Mouse (Mus musculus): ENCODE data around the gene Hmgn2. TPM values are rescaled to one million over a fixed set of nuclear protein-coding genes. Genes with fewer than 3 reads are reported as not detected.

Hmgn2 gene
- polyA plus RNA-seq, 1 experiment, result 96.2 TPM

DNA sequence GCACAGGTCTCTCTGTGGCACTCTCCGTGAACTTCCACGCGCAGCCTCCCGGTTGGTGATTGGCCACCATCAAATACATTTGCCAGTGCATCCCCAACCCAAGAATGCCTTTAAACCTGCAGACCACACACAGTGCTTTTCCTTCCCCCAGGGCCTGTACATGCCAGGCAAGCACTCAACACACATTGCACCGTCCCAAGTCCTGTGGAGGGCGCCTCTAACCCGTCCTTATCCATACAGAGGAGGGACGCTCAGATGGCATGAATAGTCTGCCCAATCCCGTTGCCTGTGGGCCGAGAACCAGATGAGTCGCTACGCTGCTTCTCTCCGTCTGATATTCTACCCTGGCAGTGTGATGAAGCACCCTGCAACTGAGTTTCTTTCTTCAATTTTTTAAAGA lies 14.5 kb upstream of the Hmgn2 start:
- no peak for DNase-seq
- 98% methylated on average over 13 of the region's 13 CpGs for WGBS
- Histone ChIP-seq H3K4me1 (replicated peaks; ENCODE audit: control insufficient read depth, insufficient read depth, low read length) (no peaks in the 10 kb centered on the region), H3K4me3 (ENCODE audit: control insufficient read depth, insufficient read depth, low read length) (no peak overlapping the region), H3K27me3 (ENCODE audit: control insufficient read depth, insufficient read depth, low read length) (no peaks in the 10 kb centered on the region), H3K27ac (ENCODE audit: control insufficient read depth, insufficient read depth, low read length) (no peak overlapping the region), H3K36me3 (ENCODE audit: control insufficient read depth, insufficient read depth, low read length) (peaks cover 7% of the 10 kb centered on the region; the same call in 1 of the 2 replicates)
- TF ChIP-seq CTCF (IDR thresholded peaks at IDR 0.05; ENCODE audit: borderline replicate concordance, control insufficient read depth, extremely low read depth, insufficient read depth, low read length, poor library complexity) (no peak), POLR2A (IDR thresholded peaks at IDR 0.05; ENCODE audit: control insufficient read depth, extremely low read depth, insufficient read depth, low read length, poor library complexity) (no peak)

DNA sequence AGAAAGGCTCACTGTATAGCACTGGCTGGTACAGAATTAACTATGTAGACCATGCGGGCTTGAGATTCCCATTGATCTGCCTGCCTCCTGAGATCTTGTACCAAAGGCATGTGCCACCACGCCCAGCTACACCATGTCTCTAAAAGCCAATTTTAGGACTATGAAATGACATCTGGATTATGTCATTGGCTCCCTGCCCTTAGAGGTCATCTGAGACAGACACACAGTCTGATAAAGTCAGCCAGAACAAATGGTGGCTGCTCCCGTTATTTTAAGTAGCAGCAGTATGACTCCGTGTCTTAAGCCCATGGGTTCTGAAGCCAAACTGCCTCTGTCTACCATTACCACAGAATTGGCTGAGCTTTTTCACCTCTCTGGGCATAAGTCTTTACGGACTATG lies 12.0 kb upstream of the Hmgn2 start:
- H3K4me3 ChIP-seq (ENCODE audit: control insufficient read depth, insufficient read depth, low read length), result no peak overlapping the region
- TF ChIP-seq POLR2A (IDR thresholded peaks at IDR 0.05; ENCODE audit: control insufficient read depth, extremely low read depth, insufficient read depth, low read length, poor library complexity) (no peak), CTCF (IDR thresholded peaks at IDR 0.05; ENCODE audit: borderline replicate concordance, control insufficient read depth, extremely low read depth, insufficient read depth, low read length, poor library complexity) (no peak)
- H3K27me3 ChIP-seq (ENCODE audit: control insufficient read depth, insufficient read depth, low read length), result no peaks in the 10 kb centered on the region
- 98% methylated on average over 5 of the region's 5 CpGs for WGBS
- no peak for DNase-seq
- H3K36me3 ChIP-seq (ENCODE audit: control insufficient read depth, insufficient read depth, low read length), result no peaks in the 10 kb centered on the region; the same call in 1 of the 2 replicates
- no peaks in the 10 kb centered on the region for H3K4me1 ChIP-seq (replicated peaks; ENCODE audit: control insufficient read depth, insufficient read depth, low read length)
- H3K27ac ChIP-seq (ENCODE audit: control insufficient read depth, insufficient read depth, low read length), result no peak overlapping the region

DNA sequence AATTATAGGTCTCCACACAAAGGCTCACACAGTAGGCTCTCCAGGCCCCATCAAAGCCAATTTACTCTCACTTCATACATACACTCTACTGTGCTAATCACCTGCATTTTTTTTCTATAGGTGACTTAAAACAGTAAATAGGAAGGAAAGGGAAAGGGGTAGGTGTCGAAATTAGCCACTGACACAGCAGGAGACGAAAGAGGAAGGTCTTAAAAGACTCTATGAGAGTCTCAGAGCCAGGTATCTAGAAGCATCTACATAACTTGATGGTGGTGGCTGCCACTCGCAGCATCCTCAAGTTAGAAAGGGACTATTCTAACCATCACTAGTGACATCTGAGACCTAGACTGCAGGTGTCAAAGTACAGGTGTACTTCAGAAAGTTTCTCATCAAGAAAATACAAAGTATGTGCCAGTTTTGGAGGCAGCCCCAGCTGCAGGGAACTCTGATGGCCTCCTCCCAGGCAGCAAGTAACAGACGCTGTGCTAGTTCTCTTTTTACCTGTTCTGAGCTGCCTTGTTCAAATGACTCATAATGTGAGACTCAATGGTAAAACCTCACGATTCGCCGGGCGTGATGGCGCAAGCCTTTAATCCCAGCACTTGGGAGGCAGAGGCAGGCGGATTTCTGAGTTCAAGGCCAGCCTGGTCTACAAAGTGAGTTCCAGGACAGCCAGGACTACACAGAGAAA lies 9.7 kb upstream of the Hmgn2 start:
- 95% methylated on average over 10 of the region's 10 CpGs for WGBS

DNA sequence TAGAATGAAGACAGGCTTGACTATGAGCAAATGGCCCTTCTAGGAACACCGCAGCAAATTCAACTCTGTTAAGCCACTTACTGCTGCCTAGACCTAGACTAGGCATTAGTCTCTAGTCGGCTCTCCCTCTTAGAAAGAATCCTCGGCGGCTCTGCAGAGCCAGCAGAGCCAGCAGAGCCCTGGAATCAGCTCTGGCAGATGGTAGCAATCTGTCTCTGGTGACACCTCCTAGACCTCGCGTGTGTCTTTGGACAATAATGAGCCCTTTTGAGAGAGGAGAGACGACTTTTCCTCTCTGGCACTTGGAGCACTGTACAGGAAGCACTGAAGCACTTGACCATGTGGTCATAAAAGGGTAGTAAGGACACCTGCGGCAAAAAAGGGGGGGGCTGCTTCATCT lies 3.3 kb upstream of the Hmgn2 start:
- no peaks in the 10 kb centered on the region for H3K36me3 ChIP-seq (ENCODE audit: control insufficient read depth, insufficient read depth, low read length)

More for the DNA sequence above, 9.7 kb upstream of the Hmgn2 start:
- no peak overlapping the region for H3K27ac ChIP-seq (ENCODE audit: control insufficient read depth, insufficient read depth, low read length)
- no peak for TF ChIP-seq POLR2A (IDR thresholded peaks at IDR 0.05; ENCODE audit: control insufficient read depth, extremely low read depth, insufficient read depth, low read length, poor library complexity)
- no peak for TF ChIP-seq CTCF (IDR thresholded peaks at IDR 0.05; ENCODE audit: borderline replicate concordance, control insufficient read depth, extremely low read depth, insufficient read depth, low read length, poor library complexity)
- H3K36me3 ChIP-seq (ENCODE audit: control insufficient read depth, insufficient read depth, low read length), result no peaks in the 10 kb centered on the region; the same call in 1 of the 2 replicates
- no peaks in the 10 kb centered on the region for H3K27me3 ChIP-seq (ENCODE audit: control insufficient read depth, insufficient read depth, low read length)
- no peaks in the 10 kb centered on the region for H3K4me1 ChIP-seq (replicated peaks; ENCODE audit: control insufficient read depth, insufficient read depth, low read length)
- DNase-seq, result no peak
- no peak overlapping the region for H3K4me3 ChIP-seq (ENCODE audit: control insufficient read depth, insufficient read depth, low read length)

DNA sequence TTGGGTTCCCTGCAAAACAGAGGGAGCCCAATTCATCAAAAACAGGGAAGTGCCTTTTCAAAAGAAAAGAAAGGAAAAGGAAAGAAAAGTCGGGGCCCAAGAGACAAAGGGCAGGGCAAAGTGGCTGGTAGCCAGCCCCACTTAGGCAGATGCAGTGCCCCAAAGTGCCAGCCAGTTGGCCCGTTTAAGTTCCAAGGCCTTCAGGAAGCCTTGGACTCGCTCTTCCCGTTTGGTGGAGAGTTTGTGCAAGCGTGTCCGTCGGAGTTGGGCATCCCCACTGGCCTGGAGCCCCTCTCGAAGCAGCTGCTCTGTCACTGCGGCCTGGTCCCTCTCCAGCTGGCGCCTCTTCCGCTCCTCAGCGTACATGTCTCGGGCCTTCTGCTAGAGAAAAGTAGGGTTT lies 2.4 kb upstream of the Hmgn2 start:
- TF ChIP-seq POLR2A (IDR thresholded peaks at IDR 0.05; ENCODE audit: control insufficient read depth, extremely low read depth, insufficient read depth, low read length, poor library complexity) (no peak), CTCF (IDR thresholded peaks at IDR 0.05; ENCODE audit: borderline replicate concordance, control insufficient read depth, extremely low read depth, insufficient read depth, low read length, poor library complexity) (no peak)
- DNase-seq, result no peak
- H3K36me3 ChIP-seq (ENCODE audit: control insufficient read depth, insufficient read depth, low read length), result peaks cover 6% of the 10 kb centered on the region; the same call in 1 of the 2 replicates
- H3K4me1 ChIP-seq (replicated peaks; ENCODE audit: control insufficient read depth, insufficient read depth, low read length), result peaks cover 13% of the 10 kb centered on the region
- no peak overlapping the region for H3K4me3 ChIP-seq (ENCODE audit: control insufficient read depth, insufficient read depth, low read length)
- H3K27ac ChIP-seq (ENCODE audit: control insufficient read depth, insufficient read depth, low read length), result no peak overlapping the region
- H3K27me3 ChIP-seq (ENCODE audit: control insufficient read depth, insufficient read depth, low read length), result no peaks in the 10 kb centered on the region
- 92% methylated on average over 13 of the region's 13 CpGs for WGBS

More for the DNA sequence above, 3.3 kb upstream of the Hmgn2 start:
- WGBS, result 95% methylated on average over 8 of the region's 8 CpGs
- no peaks in the 10 kb centered on the region for H3K27me3 ChIP-seq (ENCODE audit: control insufficient read depth, insufficient read depth, low read length)
- DNase-seq, result no peak
- no peak for TF ChIP-seq CTCF (IDR thresholded peaks at IDR 0.05; ENCODE audit: borderline replicate concordance, control insufficient read depth, extremely low read depth, insufficient read depth, low read length, poor library complexity)
- TF ChIP-seq POLR2A (IDR thresholded peaks at IDR 0.05; ENCODE audit: control insufficient read depth, extremely low read depth, insufficient read depth, low read length, poor library complexity), result no peak
- H3K4me1 ChIP-seq (replicated peaks; ENCODE audit: control insufficient read depth, insufficient read depth, low read length), result peaks cover 10% of the 10 kb centered on the region
- no peak overlapping the region for H3K4me3 ChIP-seq (ENCODE audit: control insufficient read depth, insufficient read depth, low read length)
- H3K27ac ChIP-seq (ENCODE audit: control insufficient read depth, insufficient read depth, low read length), result no peak overlapping the region

DNA sequence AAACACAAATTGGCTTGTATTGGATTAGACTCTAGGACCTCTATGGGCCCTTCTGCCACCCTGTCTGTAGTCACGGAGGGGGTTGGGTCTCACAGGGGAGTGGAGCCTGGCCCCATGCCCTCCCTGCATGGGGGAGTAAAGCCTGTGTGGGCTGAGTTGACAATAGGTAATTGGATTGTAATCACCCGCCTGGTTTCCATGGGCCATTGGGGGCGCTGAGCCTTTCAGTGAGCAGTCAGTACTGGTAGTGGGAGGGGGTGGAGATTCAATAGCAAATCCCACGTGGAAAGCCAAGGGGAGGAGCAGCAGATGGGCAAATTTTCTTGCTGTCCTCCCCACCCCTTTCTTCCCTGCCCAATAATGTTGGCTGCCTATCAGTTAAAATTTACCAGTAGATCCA lies 1.7 kb upstream of the Hmgn2 start:
- no peak overlapping the region for H3K27ac ChIP-seq (ENCODE audit: control insufficient read depth, insufficient read depth, low read length)
- no peaks in the 10 kb centered on the region for H3K27me3 ChIP-seq (ENCODE audit: control insufficient read depth, insufficient read depth, low read length)
- peaks cover 10% of the 10 kb centered on the region; the same call in 1 of the 2 replicates for H3K36me3 ChIP-seq (ENCODE audit: control insufficient read depth, insufficient read depth, low read length)
- no peak for DNase-seq
- H3K4me1 ChIP-seq (replicated peaks; ENCODE audit: control insufficient read depth, insufficient read depth, low read length), result peaks cover 13% of the 10 kb centered on the region
- H3K4me3 ChIP-seq (ENCODE audit: control insufficient read depth, insufficient read depth, low read length), result no peak overlapping the region
- WGBS, result 90% methylated on average over 4 of the region's 4 CpGs
- TF ChIP-seq CTCF (IDR thresholded peaks at IDR 0.05; ENCODE audit: borderline replicate concordance, control insufficient read depth, extremely low read depth, insufficient read depth, low read length, poor library complexity) (no peak), POLR2A (IDR thresholded peaks at IDR 0.05; ENCODE audit: control insufficient read depth, extremely low read depth, insufficient read depth, low read length, poor library complexity) (no peak)
